Mouse (Mus musculus): ENCODE measurements around the gene Capn13.

GRCm38 (mm10) chr17:73391771-73392170 is 8.9 kb downstream of the Capn13 start:
- no peak for TF ChIP-seq CTCF (IDR thresholded peaks at IDR 0.05; ENCODE audit: low read depth)
- no peak for TF ChIP-seq EP300 (optimal IDR thresholded peaks at IDR 0.05)

Measured in stomach, postnatal 0 days (tissue).